Mouse (Mus musculus) cerebellum, postnatal 25 days (tissue): ENCODE results near the gene Fam92a.
"Not testable (repeated sequence)": the region's sequence is repeated elsewhere in the genome, so short reads cannot be mapped to it uniquely, and the experiment has no call there.

Source experiments
- DNase-seq, 2 experiments: peaks; one replicate each; pipeline ENCODE4 v3.0.0; 2021; ENCODE audit warnings: mixed read lengths in 2 of 2

Gene Fam92a

DNA sequence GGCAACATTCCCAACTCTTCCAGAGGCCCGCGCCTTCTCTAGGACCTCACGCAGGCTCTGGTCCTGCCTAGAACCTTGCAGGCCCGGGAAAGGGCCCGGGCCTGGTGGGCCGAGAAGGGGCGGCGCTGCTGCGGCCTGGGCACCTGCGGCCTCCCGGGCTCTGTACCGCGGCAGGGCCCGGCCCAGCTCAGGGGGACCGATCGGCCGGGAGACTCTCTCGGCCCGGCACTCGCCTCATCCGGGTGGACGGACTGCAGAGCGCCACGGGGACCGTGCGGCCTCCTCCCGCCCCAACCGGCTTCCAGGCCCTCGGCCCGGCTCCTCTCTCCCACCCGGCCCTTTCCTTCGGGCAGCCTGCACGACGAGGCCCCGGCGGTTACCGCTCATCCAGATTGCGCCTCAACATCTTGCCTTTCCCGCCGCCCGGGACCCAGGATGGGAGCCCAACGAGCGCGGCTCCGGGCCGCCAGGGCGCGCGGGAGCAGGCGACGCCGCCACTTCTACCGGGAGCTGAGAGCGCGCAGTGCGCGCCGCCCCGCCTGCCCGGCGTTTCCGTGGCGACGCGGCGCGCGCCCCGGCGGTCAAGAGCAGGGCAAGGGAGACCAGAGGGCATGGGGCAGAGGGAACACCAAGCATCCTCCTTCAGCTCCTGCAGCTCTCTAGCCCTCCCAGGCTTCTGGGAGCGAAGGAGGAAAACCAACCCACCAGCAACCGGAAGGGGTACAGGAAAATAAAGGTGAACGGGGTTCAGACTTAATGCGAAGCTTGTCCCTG is at the start of gene Fam92a:
Gene Fam92a, minus strand, starts transcription at position 698 of the 774 bp plus-strand sequence.
- peak; percentile 85 to 87 for DNase-seq

DNA sequence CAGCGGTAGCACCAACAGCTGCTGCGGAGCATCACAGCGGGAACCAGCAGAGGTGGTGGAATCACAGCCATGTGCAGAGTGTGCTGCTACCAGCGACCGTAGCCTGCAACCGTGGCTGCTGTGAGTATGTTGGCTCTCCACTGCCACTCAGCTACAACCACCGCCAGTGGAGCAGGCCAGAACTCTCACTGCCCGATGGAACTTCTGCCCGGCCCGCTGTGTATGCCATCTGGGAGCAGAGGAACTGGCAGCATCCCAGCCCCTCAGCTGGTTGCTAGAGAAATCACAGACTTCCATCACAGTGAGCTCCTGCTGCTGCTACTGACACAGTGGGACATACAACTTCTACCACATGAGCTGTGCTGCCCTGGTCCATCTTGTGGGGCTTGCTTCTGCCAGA is 7.2 kb upstream of the Fam92a start:
- peak; percentile 18 to 32 for DNase-seq

DNA sequence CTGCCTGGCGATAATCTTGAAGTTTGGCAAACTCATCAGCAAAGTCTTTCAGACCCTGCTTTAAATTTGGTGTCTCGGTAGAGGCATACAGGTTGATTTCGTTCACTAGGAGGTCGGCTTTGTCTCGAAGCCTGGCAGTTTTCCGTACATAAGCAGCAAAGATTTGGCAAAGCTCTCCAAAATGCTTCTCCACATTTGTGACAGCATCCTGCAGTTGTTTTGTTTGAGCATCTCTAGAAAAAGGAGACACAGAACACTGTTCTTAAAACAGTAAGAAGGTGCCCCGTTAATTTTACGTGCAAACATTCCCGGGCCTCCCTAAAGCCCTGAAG is 863 bp downstream of the Fam92a start:
- no peak for DNase-seq

DNA sequence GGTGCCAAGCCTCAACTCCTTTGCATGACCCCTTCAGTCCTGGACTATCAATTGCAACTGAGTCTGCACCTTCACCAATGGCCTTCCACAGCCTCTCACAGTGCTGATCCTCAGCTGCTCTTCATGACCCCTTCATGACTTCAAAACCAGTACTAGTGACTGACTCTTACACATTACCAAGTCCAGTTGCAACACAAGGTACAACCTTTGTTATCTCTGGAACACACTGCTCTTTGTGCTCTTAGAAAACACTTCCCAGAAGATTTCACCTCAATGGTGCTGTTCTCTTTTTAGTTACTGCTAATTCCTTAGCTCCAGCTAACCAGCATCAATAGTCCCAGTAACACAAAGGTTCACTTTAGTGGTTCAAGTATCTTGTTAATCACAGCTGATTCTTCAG is 24.2 kb downstream of the Fam92a start:
- no peak for DNase-seq

DNA sequence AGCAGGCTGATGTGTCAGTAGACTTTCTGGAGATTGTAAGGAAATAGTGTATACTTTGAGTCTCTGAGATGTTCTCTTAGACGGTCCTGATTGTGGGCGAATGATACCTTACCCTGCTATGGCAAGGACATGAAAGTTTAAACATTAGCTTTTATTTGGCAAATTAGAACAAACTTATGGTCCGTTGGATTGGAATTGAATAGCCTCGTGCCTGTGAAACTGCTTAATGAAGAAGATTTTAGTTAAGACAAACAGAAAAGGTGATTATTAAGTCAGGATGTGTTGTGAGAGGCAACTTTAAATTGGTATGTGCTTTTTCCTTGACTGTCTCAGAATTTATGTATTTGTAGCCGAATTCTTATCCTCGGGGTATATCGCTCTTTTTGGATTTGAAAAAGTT is 30.3 kb downstream of the Fam92a start:
- DNase-seq: not testable (repeated sequence)

DNA sequence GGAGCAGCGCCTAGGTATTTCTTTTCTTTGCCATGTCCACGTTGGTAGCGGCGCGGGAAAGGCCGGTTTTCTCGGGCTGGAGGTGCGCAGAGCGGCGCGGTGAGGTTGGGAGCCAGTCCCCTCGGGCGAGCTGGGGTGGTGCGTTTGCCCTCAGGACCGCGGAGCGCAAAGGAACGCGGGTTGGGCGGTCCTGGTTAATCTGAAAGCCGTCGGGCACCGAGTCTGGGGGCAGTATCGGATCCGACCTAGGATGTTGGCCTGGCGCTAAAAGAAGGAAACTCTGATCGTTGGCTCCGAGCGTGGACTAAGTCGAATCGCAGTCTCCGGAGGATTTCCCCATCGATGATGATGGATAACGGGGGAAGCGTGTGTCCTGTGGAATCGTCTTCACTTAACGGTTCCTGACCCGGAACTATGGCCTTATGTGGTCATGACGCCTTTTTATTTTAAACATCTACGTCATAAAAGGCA is 31.2 kb downstream of the Fam92a start:
- peak; percentile 34 to 51 for DNase-seq

DNA sequence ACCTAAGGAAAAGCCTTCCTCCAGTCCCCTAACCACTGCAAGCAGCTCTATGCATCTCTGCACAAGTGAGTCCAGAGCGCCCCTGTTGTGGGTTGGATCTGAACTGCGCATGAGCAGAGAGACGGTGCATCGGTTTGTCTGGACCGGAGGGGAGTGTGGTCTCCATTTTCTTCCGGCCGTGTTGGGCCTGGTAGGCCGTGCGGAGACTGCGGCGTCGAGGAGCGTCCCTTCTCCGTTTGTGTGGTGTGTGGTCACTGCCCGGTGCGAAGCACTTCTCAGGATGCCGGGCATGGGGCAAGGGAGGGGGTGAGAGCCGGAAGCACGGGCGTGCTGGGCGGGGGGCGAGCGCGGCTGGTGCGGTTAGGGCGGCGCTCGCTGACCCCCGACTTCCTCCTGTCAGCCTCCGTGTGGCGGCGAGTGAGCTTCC is 31.7 kb downstream of the Fam92a start, which contains the start of gene Rbm12b1:
Gene Rbm12b1, plus strand, starts transcription at position 124 of the 427 bp plus-strand sequence.
- peak; percentile 83 to 85 for DNase-seq
